In genomic region chr9:34939621-34940020, GRCm38 (mm10) we compare ENCODE assay signal across 24 mouse cellular contexts.
A peak's percentile ranks its signal among the peaks of the same experiment; 100 is the strongest.
DNase-seq lines count a peak whose midpoint lies in the region; ATAC-seq lines count a peak whose summit lies in the region.
"Had no signal": no experiment of that assay in that cellular context is flagged by ENCODE, and none has a peak within 500 bp of the region (broad histone marks: within the 10 kb centered on the region; RNA-seq: fewer than 3 reads in every experiment).

No protein-coding gene starts in this region.

- H3K27ac ChIP-seq in hindbrain, embryonic 16.5 days (ENCODE audit: low read depth, low read length): no peak overlapping the region
- no peak overlapping the region for H3K27ac ChIP-seq in hindbrain, embryonic 11.5 days (ENCODE audit: low read depth, low read length)
- H3K27ac ChIP-seq: embryonic facial prominence, embryonic 15.5 days; forebrain, embryonic 15.5 days; heart, embryonic 13.5 days; hindbrain, embryonic 12.5 days had no signal

- no peak overlapping the region for H3K4me3 ChIP-seq in hindbrain, embryonic 16.5 days (ENCODE audit: low read length)
- H3K4me3 ChIP-seq in hindbrain, embryonic 11.5 days (ENCODE audit: low read depth, low read length): no peak overlapping the region
- H3K4me3 ChIP-seq: embryonic facial prominence, embryonic 15.5 days; erythroblast, embryonic 14.5 days; forebrain, embryonic 15.5 days; heart, embryonic 13.5 days; hindbrain, embryonic 12.5 days had no signal

- peak; percentile 48 for DNase-seq in cerebellum, adult 11 months
- DNase-seq in cerebellum, postnatal 36 days: no peak
- DNase-seq in hindbrain, embryonic 11.5 days (ENCODE audit: low spot score): no peak
- DNase-seq in retina, postnatal 1 day: peak; percentile 35
- no peak for DNase-seq in retina, embryonic 14.5 days (ENCODE audit: low spot score)
- no peak for DNase-seq in right cerebral cortex, postnatal 25 days
- DNase-seq: adrenal gland, postnatal 14 days; B cell, adult 2 months; embryo, embryonic 11 days; gastrocnemius, postnatal 36 days; heart, adult 11 months; heart, postnatal 36 days; kidney, adult 11 months had no signal

- H3K36me3 ChIP-seq in hindbrain, embryonic 16.5 days (ENCODE audit: control insufficient read depth, insufficient read depth, low read length): no peaks in the 10 kb centered on the region
- H3K36me3 ChIP-seq in hindbrain, embryonic 11.5 days (ENCODE audit: control insufficient read depth, insufficient read depth, low read length): no peaks in the 10 kb centered on the region
- H3K36me3 ChIP-seq: embryonic facial prominence, embryonic 15.5 days; forebrain, embryonic 15.5 days; G1E; heart, embryonic 13.5 days; hindbrain, embryonic 12.5 days had no signal

- no peaks in the 10 kb centered on the region for H3K9me3 ChIP-seq in hindbrain, embryonic 16.5 days (ENCODE audit: control insufficient read depth, low read length)
- H3K9me3 ChIP-seq in hindbrain, embryonic 11.5 days (ENCODE audit: control insufficient read depth, low read length): no peaks in the 10 kb centered on the region
- H3K9me3 ChIP-seq: embryonic facial prominence, embryonic 15.5 days; forebrain, embryonic 15.5 days; G1E; heart, embryonic 13.5 days; hindbrain, embryonic 12.5 days had no signal

- no peak overlapping the region for H3K4me2 ChIP-seq in hindbrain, embryonic 16.5 days (ENCODE audit: low read length)
- H3K4me2 ChIP-seq in hindbrain, embryonic 11.5 days (replicated peaks; ENCODE audit: low read depth, low read length): no peak overlapping the region
- H3K4me2 ChIP-seq: embryonic facial prominence, embryonic 15.5 days; forebrain, embryonic 15.5 days; heart, embryonic 13.5 days; hindbrain, embryonic 12.5 days had no signal

- H3K27me3 ChIP-seq in hindbrain, embryonic 16.5 days (replicated peaks; ENCODE audit: control insufficient read depth, insufficient read depth, low read length): no peaks in the 10 kb centered on the region
- no peaks in the 10 kb centered on the region for H3K27me3 ChIP-seq in hindbrain, embryonic 11.5 days (ENCODE audit: control insufficient read depth, insufficient read depth, low read length)
- H3K27me3 ChIP-seq: embryonic facial prominence, embryonic 15.5 days; forebrain, embryonic 15.5 days; hindbrain, embryonic 12.5 days; Patski had no signal

- peak; percentile 76 for ATAC-seq in hindbrain, embryonic 16.5 days
- no peak for ATAC-seq in hindbrain, embryonic 11.5 days (ENCODE audit: low FRiP score)
- ATAC-seq in megakaryocyte, adult 5-6 weeks (ENCODE audit: poor library complexity, severe bottlenecking): no peak
- ATAC-seq: activated CD4-positive, CD25-positive, alpha-beta regulatory T cell, adult 4 months; CD4-positive, CD25-positive, alpha-beta regulatory T cell, adult 4 months; forebrain, embryonic 15.5 days; Patski had no signal

- no peak overlapping the region for H3K9ac ChIP-seq in hindbrain, embryonic 16.5 days (ENCODE audit: low read depth, low read length)
- H3K9ac ChIP-seq in hindbrain, embryonic 11.5 days (ENCODE audit: low read depth, low read length): no peak overlapping the region
- H3K9ac ChIP-seq: embryonic facial prominence, embryonic 15.5 days; forebrain, embryonic 15.5 days; heart, embryonic 13.5 days; hindbrain, embryonic 12.5 days had no signal

- H3K4me1 ChIP-seq in hindbrain, embryonic 16.5 days (ENCODE audit: control insufficient read depth, insufficient read depth, low read depth, low read length): peaks cover 3% of the 10 kb centered on the region; the same call in 1 of the 2 replicates
- H3K4me1 ChIP-seq in hindbrain, embryonic 11.5 days (replicated peaks; ENCODE audit: control insufficient read depth, insufficient read depth, low read length): no peaks in the 10 kb centered on the region
- H3K4me1 ChIP-seq: embryonic facial prominence, embryonic 15.5 days; forebrain, embryonic 15.5 days; hindbrain, embryonic 12.5 days had no signal

- WGBS in hindbrain, embryonic 16.5 days: 69% methylated on average over 5 of the region's 5 CpGs
- WGBS in hindbrain, embryonic 11.5 days: 87% methylated on average over 5 of the region's 5 CpGs

Comparison
In these comparisons a context has a peak if more than half of its experiments do, and no peak if none do; other contexts are left out.
1. DNase-seq: peak in cerebellum, adult 11 months (single experiment) and retina, postnatal 1 day (single experiment); none in cerebellum, postnatal 36 days (0 of 2), hindbrain, embryonic 11.5 days (single experiment), retina, embryonic 14.5 days (single experiment) and right cerebral cortex, postnatal 25 days (single experiment).